Mouse (Mus musculus) left cerebral cortex, postnatal 14 days (tissue): ENCODE measurements around the gene Olfr1412. TPM values are rescaled to one million over a fixed set of nuclear protein-coding genes. Genes with fewer than 3 reads are reported as not detected.

Experiments used
- DNase-seq, 2 experiments: peaks; one replicate each; pipeline ENCODE4 v3.0.0; 2021 to 2022; ENCODE audit warnings: low spot score in 2 of 2, mixed read lengths in 1 of 2
- intact Hi-C: fragments of 180-260 bp; cut with DNase I; formaldehyde crosslinking; loops from one replicate; pipeline ENCODE4 v1.15.1; 2025
- total RNA-seq, 2 experiments: library from RNA; stranded (reverse); gene quantifications; 2 replicates each; pipeline ENCODE4 v1.2.3; 2021

Gene Olfr1412
- total RNA-seq, 2 experiments from 2014 or later: not detected

GRCm38 (mm10) chr1:92636015-92636414 lies 50.4 kb downstream of the Olfr1412 start:
- intact Hi-C loops: no loop called here
- no peak for DNase-seq

GRCm38 (mm10) chr1:92636676-92637075 lies 51.1 kb downstream of the Olfr1412 start:
- no peak for DNase-seq
- intact Hi-C loops: no loop called here

GRCm38 (mm10) chr1:92637501-92638172 lies 52.1 kb downstream of the Olfr1412 start:
- intact Hi-C loops: no loop called here
- no peak for DNase-seq

- peak; percentile 47 to 80 for DNase-seq
- intact Hi-C loops: no loop called here
Measured at GRCm38 (mm10) chr1:92638181-92638580, 52.6 kb downstream of the Olfr1412 start.

GRCm38 (mm10) chr1:92638736-92639135 lies 53.2 kb downstream of the Olfr1412 start:
- no peak for DNase-seq
- intact Hi-C loops: no loop called here

- DNase-seq: no peak
- intact Hi-C loops: no loop called here
Measured at GRCm38 (mm10) chr1:92640393-92640792, 54.8 kb downstream of the Olfr1412 start.

Other genes with a start within 250 kb of the Olfr1412 start
- 100 to 1,000 TPM; 220 to 227 TPM for gene Ndufa10, start 111.9 kb upstream of the Olfr1412 start, total RNA-seq
- gene Olfr1416, start 100.7 kb upstream of the Olfr1412 start, total RNA-seq: not detected
- gene Olfr1415, start 89.7 kb upstream of the Olfr1412 start, total RNA-seq: not detected
- gene Olfr1414, start 67.1 kb upstream of the Olfr1412 start, total RNA-seq: not detected
- not detected for gene Olfr1413, start 14.5 kb upstream of the Olfr1412 start, total RNA-seq
- gene Olfr1411, start 8.6 kb downstream of the Olfr1412 start, total RNA-seq: not detected
- gene Olfr1410, start 20.0 kb downstream of the Olfr1412 start, total RNA-seq: not detected
- gene Olfr12, start 32.0 kb downstream of the Olfr1412 start, total RNA-seq: not detected
- gene Cops9, start 56.2 kb downstream of the Olfr1412 start, total RNA-seq: 100 to 1,000 TPM; 235 to 242 TPM
- gene Otos, start 63.1 kb downstream of the Olfr1412 start, total RNA-seq: not detected
- 10 to 100 TPM; 73.9 to 88.5 TPM for gene Gpc1, start 245.9 kb downstream of the Olfr1412 start, total RNA-seq